Mouse (Mus musculus) thymus, adult 2 months (tissue): ENCODE measurements at regions not wholly inside any gene's neighbourhood (a gene's known extent, or its start where the extent isn't known, plus 50 kb on each side); places are given as distances from the start of the nearest gene placed in this dataset.

ENCODE experiments used
- DNase-seq: peaks from one replicate; pipeline ENCODE4 v3.0.0; 2021
- H3K27ac ChIP-seq: fragments of 200-500 bp; 2 replicates; pipeline ENCODE4 v1.5.1; 2012; ENCODE audit warnings: low read length, control low read depth; ENCODE audit not compliant: control insufficient read depth, insufficient read depth
- H3K27me3 ChIP-seq: fragments of 200-500 bp; 2 replicates; pipeline ENCODE4 v1.6.1; 2012; ENCODE audit warnings: mild to moderate bottlenecking, low read length, moderate library complexity, mixed read lengths; ENCODE audit not compliant: control insufficient read depth, insufficient read depth
- H3K36me3 ChIP-seq: fragments of 200-500 bp; 2 replicates; pipeline ENCODE4 v1.6.1; 2012; ENCODE audit warnings: mild to moderate bottlenecking, low read length, moderate library complexity; ENCODE audit not compliant: control insufficient read depth, insufficient read depth
- H3K4me1 ChIP-seq: fragments of 200-500 bp; replicated peaks from 2 replicates; pipeline ENCODE4 v1.6.1; 2012; ENCODE audit warnings: low read length; ENCODE audit not compliant: control insufficient read depth, insufficient read depth
- H3K4me3 ChIP-seq: fragments of 200-500 bp; 2 replicates; pipeline ENCODE4 v1.5.1; 2012; ENCODE audit warnings: mild to moderate bottlenecking, low read length, control low read depth, moderate library complexity; ENCODE audit not compliant: control insufficient read depth, insufficient read depth
- CTCF ChIP-seq: fragments of 200-500 bp; IDR thresholded peaks from 2 replicates; pipeline ENCODE4 v1.5.1; 2012; ENCODE audit warnings: mild to moderate bottlenecking, control low read depth, low read length, moderate library complexity, borderline replicate concordance; ENCODE audit not compliant: control insufficient read depth, poor library complexity, insufficient read depth; ENCODE audit errors: extremely low read depth
- POLR2A ChIP-seq: fragments of 200-500 bp; IDR thresholded peaks from 2 replicates; pipeline ENCODE4 v1.6.1; 2012; ENCODE audit warnings: mild to moderate bottlenecking, low read length, control low read depth, moderate library complexity; ENCODE audit not compliant: control insufficient read depth, poor library complexity, insufficient read depth; ENCODE audit errors: extremely low read depth
- WGBS: fragments of 180-500 bp; shearing (Covaris S2); methylation state at CpG from one replicate; pipeline ENCODE4 v1.1.7; 2018; 5-methylcytosine and 5-hydroxymethylcytosine counted together

GRCm38 (mm10) chr9:61167097-61167842 is 204.9 kb upstream of the Tle3 start:
- TF ChIP-seq CTCF (no peak), POLR2A (no peak)
- DNase-seq: no peak
- Histone ChIP-seq H3K27me3 (no peaks in the 10 kb centered on the region), H3K36me3 (no peaks in the 10 kb centered on the region), H3K4me1 (peaks cover 57% of the 10 kb centered on the region), H3K27ac (no peak overlapping the region), H3K4me3 (no peak overlapping the region)
- WGBS: 84% methylated on average over 11 of the region's 11 CpGs

- Histone ChIP-seq H3K4me3 (no peak overlapping the region), H3K27ac (peak overlapping the region; percentile 16; the same call in 1 of the 2 replicates), H3K36me3 (no peaks in the 10 kb centered on the region), H3K27me3 (no peaks in the 10 kb centered on the region), H3K4me1 (peaks cover 50% of the 10 kb centered on the region)
- no peak for TF ChIP-seq CTCF
- TF ChIP-seq POLR2A: no peak
- 2% methylated on average over 7 of the region's 7 CpGs for WGBS
- peak; percentile 44 for DNase-seq
These were observed 203.2 kb upstream of the Tle3 start for GRCm38 (mm10) chr9:61168931-61169330.

GRCm38 (mm10) chr9:61169506-61170090 is 202.6 kb upstream of the Tle3 start:
- no peaks in the 10 kb centered on the region for H3K36me3 ChIP-seq
- no peaks in the 10 kb centered on the region for H3K27me3 ChIP-seq
- no peak overlapping the region for H3K27ac ChIP-seq
- H3K4me3 ChIP-seq: no peak overlapping the region
- 80% methylated on average over 9 of the region's 9 CpGs for WGBS
- TF ChIP-seq POLR2A: no peak
- TF ChIP-seq CTCF: no peak
- H3K4me1 ChIP-seq: peaks cover 50% of the 10 kb centered on the region
- DNase-seq: no peak

- 97% methylated on average over 6 of the region's 6 CpGs for WGBS
- no peak overlapping the region for H3K27ac ChIP-seq
These were observed 201.2 kb upstream of the Tle3 start for GRCm38 (mm10) chr9:61170921-61171320.

GRCm38 (mm10) chr9:61172421-61172820 is 199.7 kb upstream of the Tle3 start:
- no peak for TF ChIP-seq CTCF
- TF ChIP-seq POLR2A: no peak
- no peak for DNase-seq
- Histone ChIP-seq H3K36me3 (no peaks in the 10 kb centered on the region), H3K27me3 (no peaks in the 10 kb centered on the region), H3K4me3 (no peak overlapping the region), H3K27ac (no peak overlapping the region), H3K4me1 (peaks cover 37% of the 10 kb centered on the region)

More at GRCm38 (mm10) chr9:61170921-61171320, 201.2 kb upstream of the Tle3 start:
- Histone ChIP-seq H3K36me3 (no peaks in the 10 kb centered on the region), H3K4me1 (peaks cover 39% of the 10 kb centered on the region), H3K4me3 (no peak overlapping the region), H3K27me3 (no peaks in the 10 kb centered on the region)
- no peak for DNase-seq
- TF ChIP-seq CTCF: no peak
- TF ChIP-seq POLR2A: no peak

- Histone ChIP-seq H3K27ac (no peak overlapping the region), H3K4me1 (peaks cover 31% of the 10 kb centered on the region), H3K4me3 (no peak overlapping the region), H3K27me3 (no peaks in the 10 kb centered on the region), H3K36me3 (no peaks in the 10 kb centered on the region)
- TF ChIP-seq CTCF (no peak), POLR2A (no peak)
- DNase-seq: no peak
These were observed 198.6 kb upstream of the Tle3 start for GRCm38 (mm10) chr9:61173548-61173947.
